ENCODE assay signal across 11 mouse cellular contexts in genomic region chr11:32384135-32384801, GRCm38 (mm10). TPM values are rescaled to one million over a fixed set of nuclear protein-coding genes. Genes with fewer than 3 reads are reported as not detected.
A peak's percentile ranks its signal among the peaks of the same experiment; 100 is the strongest.
DNase-seq lines count a peak whose midpoint lies in the region; ATAC-seq and TF ChIP-seq lines count a peak whose summit lies in the region.
"Had no signal": no experiment of that assay in that cellular context is flagged by ENCODE, and none has a peak within 500 bp of the region (broad histone marks: within the 10 kb centered on the region; RNA-seq: fewer than 3 reads in every experiment).

No protein-coding gene starts in this region.

- peak overlapping the region; percentile 77 for H3K27ac ChIP-seq in gastrocnemius, adult 2 months
- H3K27ac ChIP-seq in spleen, adult 2 months (ENCODE audit: insufficient read depth, low read length) = peak overlapping the region; percentile 18; the same call in 1 of the 2 replicates
- peak overlapping the region; percentile 91 for H3K27ac ChIP-seq in midbrain, embryonic 10.5 days (replicated peaks)
- H3K27ac ChIP-seq: macrophage had no signal

- no peak overlapping the region for H3K4me3 ChIP-seq in gastrocnemius, adult 2 months
- no peak overlapping the region for H3K4me3 ChIP-seq in spleen, adult 2 months (ENCODE audit: extremely low read depth, insufficient read depth, insufficient read length)
- peak overlapping the region; percentile 18; the same call in 1 of the 2 replicates for H3K4me3 ChIP-seq in midbrain, embryonic 10.5 days

- intact Hi-C loops in gastrocnemius, adult 2 months (cut with DNase I) = no loop called here

- no peak for ATAC-seq in erythroblast, adult 5-6 weeks (replicated peaks; ENCODE audit: low FRiP score, poor library complexity, severe bottlenecking)
- ATAC-seq: inflammation-experienced regulatory T-cells, adult 6 months had no signal

- H3K9me3 ChIP-seq in midbrain, embryonic 10.5 days (replicated peaks) = no peaks in the 10 kb centered on the region

- H3K27me3 ChIP-seq in spleen, adult 2 months (ENCODE audit: control insufficient read depth, insufficient read depth, low read length) = no peaks in the 10 kb centered on the region
- H3K27me3 ChIP-seq in midbrain, embryonic 10.5 days (ENCODE audit: low read depth, poor library complexity, severe bottlenecking) = no peaks in the 10 kb centered on the region

- H3K36me3 ChIP-seq in spleen, adult 2 months (ENCODE audit: control insufficient read depth, insufficient read depth, low read length) = no peaks in the 10 kb centered on the region
- H3K36me3 ChIP-seq in midbrain, embryonic 10.5 days = peaks cover 80% of the 10 kb centered on the region

- no peak for TF ChIP-seq POLR2A in spleen, adult 2 months (IDR thresholded peaks at IDR 0.05; ENCODE audit: low read depth, low read length)

- no peak for DNase-seq in gastrocnemius, adult 2 months
- no peak for DNase-seq in gastrocnemius, adult 18-20 months (ENCODE audit: low spot score)
- DNase-seq in spleen, adult 2 months (ENCODE audit: low read depth in 1 of 2, low spot score in 2 of 2) = no peak
- no peak for DNase-seq in spleen, postnatal 14 days (ENCODE audit: low spot score in 2 of 2)
- DNase-seq in midbrain, embryonic 10.5 days (ENCODE audit: low spot score) = no peak
- no peak for DNase-seq in thymus, postnatal 36 days
- DNase-seq in cerebellum, adult 18-20 months = no peak
- DNase-seq: cerebellum, adult 9-10 months had no signal

- TF ChIP-seq CTCF in gastrocnemius, adult 2 months (IDR thresholded peaks at IDR 0.05) = no peak
- TF ChIP-seq CTCF in spleen, adult 2 months (IDR thresholded peaks at IDR 0.05; ENCODE audit: extremely low read depth, insufficient read depth, insufficient read length, insufficient replicate concordance) = no peak

- H3K4me1 ChIP-seq in spleen, adult 2 months (ENCODE audit: control insufficient read depth, insufficient read depth, insufficient read length) = no peaks in the 10 kb centered on the region
- peaks cover 46% of the 10 kb centered on the region for H3K4me1 ChIP-seq in midbrain, embryonic 10.5 days

- 83% methylated on average over 7 of the region's 7 CpGs for WGBS in spleen, adult 2 months
- 48% methylated on average over 7 of the region's 7 CpGs for WGBS in midbrain, embryonic 10.5 days

RNA-seq across cellular contexts. Expression of gene Sh3pxd2b, which starts 36.6 kb away (rescaled TPM):
- total RNA-seq in gastrocnemius, adult 2 months (2021) = 1 to 10 TPM; 2.5 to 7.1 TPM
- total RNA-seq in gastrocnemius, adult 18-20 months (2021) = 1 to 10 TPM; 4.2 to 4.6 TPM
- 2.2 and 2.8 TPM in 2 replicates for polyA plus RNA-seq in spleen, adult 2 months (2012; rRNA removed)
- 25.7 and 32.7 TPM in 2 replicates for polyA plus RNA-seq in midbrain, embryonic 10.5 days (2016; fragmentation: Nextera tagmentation; extraction: Ambion mirVana)
- total RNA-seq in erythroblast, adult 5-6 weeks (2015; ENCODE audit: low replicate concordance) = 0.42 and 0.96 TPM in 2 replicates
- total RNA-seq in erythroblast, adult 5-6 weeks (2017; ENCODE audit: low replicate concordance) = 0.28 and 0.85 TPM in 2 replicates
- polyA plus RNA-seq: inflammation-experienced regulatory T-cells, adult 6 months had no signal

Comparison
In these comparisons a context has a peak if more than half of its experiments do, and no peak if none do; other contexts are left out.
1. H3K27ac ChIP-seq: peak in every context shown above with its lines; median percentile 91 in midbrain, embryonic 10.5 days; 77 in gastrocnemius, adult 2 months; 18 in spleen, adult 2 months.